ENCODE assay signal across 14 mouse cellular contexts in the genomic region with DNA sequence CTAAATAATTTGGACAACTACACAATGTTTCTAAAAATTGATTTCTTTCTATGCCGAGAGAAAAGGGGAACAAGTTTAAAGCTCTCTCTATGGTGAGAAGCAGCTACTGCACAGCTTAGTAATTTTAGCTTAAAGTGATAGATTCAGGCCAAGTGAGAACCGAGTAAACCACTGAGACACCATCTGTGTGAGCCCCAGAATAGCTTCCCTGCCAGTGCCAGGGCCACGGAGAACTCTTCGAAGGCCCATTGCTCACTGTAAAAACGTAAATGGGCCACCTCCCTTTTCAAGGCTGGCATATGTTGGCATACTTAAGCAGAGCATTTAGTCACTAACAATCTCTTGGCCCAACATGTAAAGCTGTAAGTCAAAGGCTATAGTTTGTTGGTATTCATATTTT.
DNase-seq lines count a peak whose midpoint lies in the region; ATAC-seq and TF ChIP-seq lines count a peak whose summit lies in the region.
"Had no signal": no experiment of that assay in that cellular context is flagged by ENCODE, and none has a peak within 500 bp of the region (broad histone marks: within the 10 kb centered on the region; RNA-seq: fewer than 3 reads in every experiment).

No protein-coding gene starts in this region.

- H3K9me3 ChIP-seq in liver, postnatal 0 days (ENCODE audit: low read length): no peaks in the 10 kb centered on the region
- H3K9me3 ChIP-seq: hindbrain, embryonic 13.5 days; neural tube, embryonic 15.5 days had no signal

- H3K27ac ChIP-seq in cerebellum, adult 2 months (ENCODE audit: insufficient read depth, low read length): no peak overlapping the region; the same call in 1 of the 2 replicates
- H3K27ac ChIP-seq in liver, postnatal 0 days (ENCODE audit: low read depth): no peak overlapping the region
- H3K27ac ChIP-seq: hindbrain, embryonic 13.5 days; neural tube, embryonic 15.5 days had no signal

- no peaks in the 10 kb centered on the region for H3K27me3 ChIP-seq in cerebellum, adult 2 months (ENCODE audit: control insufficient read depth, insufficient read depth, low read length)
- no peaks in the 10 kb centered on the region for H3K27me3 ChIP-seq in liver, postnatal 0 days (ENCODE audit: insufficient read depth, low read length)
- H3K27me3 ChIP-seq: hindbrain, embryonic 13.5 days; neural tube, embryonic 15.5 days had no signal

- ATAC-seq in granulocyte monocyte progenitor cell, adult 5-6 weeks (replicated peaks; ENCODE audit: poor library complexity, severe bottlenecking): peak; percentile 26
- ATAC-seq in liver, postnatal 0 days: no peak
- ATAC-seq: midbrain, embryonic 16.5 days had no signal

- no peaks in the 10 kb centered on the region; the same call in 1 of the 2 replicates for H3K36me3 ChIP-seq in liver, postnatal 0 days (replicated peaks; ENCODE audit: insufficient read depth, low read length)
- H3K36me3 ChIP-seq: neural tube, embryonic 15.5 days had no signal

- H3K9ac ChIP-seq in liver, postnatal 0 days (replicated peaks): no peak overlapping the region
- H3K9ac ChIP-seq: hindbrain, embryonic 13.5 days; neural tube, embryonic 15.5 days had no signal

- no peak for TF ChIP-seq CTCF in cerebellum, adult 2 months (IDR thresholded peaks at IDR 0.05; ENCODE audit: borderline replicate concordance, insufficient read depth, low read depth, low read length)
- TF ChIP-seq CTCF in liver, postnatal 0 days (IDR thresholded peaks at IDR 0.05; ENCODE audit: low read depth): no peak

- no peak for TF ChIP-seq EP300 in liver, postnatal 0 days (IDR thresholded peaks at IDR 0.05; ENCODE audit: low read depth)

- peak; percentile 32 for DNase-seq in gastrocnemius, adult 18-20 months (ENCODE audit: low spot score)
- no peak for DNase-seq in gastrocnemius, postnatal 25 days
- DNase-seq in cerebellum, adult 2 months: peak; percentile 76 to 94
- DNase-seq in right cerebral cortex, adult 2 months (ENCODE audit: low spot score in 2 of 2): peak; percentile 65 to 72
- DNase-seq in liver, postnatal 0 days: no peak
- DNase-seq in c-Kit-positive CD71-positive TER-119-positive erythroid progenitor cells, embryonic 14.5 days (ENCODE audit: low spot score): no peak
- no peak for DNase-seq in spleen, postnatal 14 days (ENCODE audit: low spot score in 2 of 2)
- DNase-seq: liver; thymus, adult 18-20 months had no signal

- 7% methylated on average over 5 of the region's 5 CpGs for WGBS in cerebellum, adult 2 months
- WGBS in liver, postnatal 0 days (ENCODE audit: insufficient replicate concordance): 54% methylated on average over 5 of the region's 5 CpGs

- no peak overlapping the region for H3K4me3 ChIP-seq in cerebellum, adult 2 months (replicated peaks; ENCODE audit: insufficient read depth, low read depth, low read length)
- no peak overlapping the region for H3K4me3 ChIP-seq in liver, postnatal 0 days (ENCODE audit: low read depth, low read length)
- H3K4me3 ChIP-seq: erythroblast, embryonic 14.5 days; hindbrain, embryonic 13.5 days; neural tube, embryonic 15.5 days had no signal

- H3K4me2 ChIP-seq in liver, postnatal 0 days (ENCODE audit: low read depth, low read length): no peak overlapping the region
- H3K4me2 ChIP-seq: hindbrain, embryonic 13.5 days; neural tube, embryonic 15.5 days had no signal

- H3K4me1 ChIP-seq in cerebellum, adult 2 months (ENCODE audit: control insufficient read depth, insufficient read depth, low read length): peaks cover 2% of the 10 kb centered on the region; the same call in 1 of the 2 replicates
- no peaks in the 10 kb centered on the region for H3K4me1 ChIP-seq in liver, postnatal 0 days (ENCODE audit: insufficient read depth)
- H3K4me1 ChIP-seq: hindbrain, embryonic 13.5 days; neural tube, embryonic 15.5 days had no signal

- TF ChIP-seq POLR2A in cerebellum, adult 2 months (IDR thresholded peaks at IDR 0.05; ENCODE audit: borderline replicate concordance, insufficient read depth, low read length): no peak

Comparison
In these comparisons a context has a peak if more than half of its experiments do, and no peak if none do; other contexts are left out.
1. DNase-seq: peak in gastrocnemius, adult 18-20 months (single experiment), cerebellum, adult 2 months (2 of 2) and right cerebral cortex, adult 2 months (2 of 2); none in gastrocnemius, postnatal 25 days (single experiment), liver, postnatal 0 days (single experiment), c-Kit-positive CD71-positive TER-119-positive erythroid progenitor cells, embryonic 14.5 days (single experiment) and spleen, postnatal 14 days (0 of 2).